Mouse (Mus musculus): ENCODE measurements around the gene Ube2e3.
A peak's percentile ranks its signal among the peaks of the same experiment; 100 is the strongest.

The Ube2e3 gene

GRCm38 (mm10) chr2:78882743-78883433, 15.0 kb downstream of the Ube2e3 start:
- DNase-seq (ENCODE audit: low spot score in 2 of 2) = no peak

- no peak for DNase-seq (ENCODE audit: low spot score in 2 of 2)
These were observed 18.5 kb downstream of the Ube2e3 start for GRCm38 (mm10) chr2:78886446-78886845.

GRCm38 (mm10) chr2:78888190-78888589, 20.3 kb downstream of the Ube2e3 start:
- no peak for DNase-seq (ENCODE audit: low spot score in 2 of 2)

- no peak for DNase-seq (ENCODE audit: low spot score in 2 of 2)
These were observed 27.3 kb downstream of the Ube2e3 start for GRCm38 (mm10) chr2:78895216-78895615.

GRCm38 (mm10) chr2:78905916-78906315, 38.0 kb downstream of the Ube2e3 start:
- DNase-seq (ENCODE audit: low spot score in 2 of 2) = no peak

- DNase-seq (ENCODE audit: low spot score in 2 of 2) = no peak
These were observed 43.6 kb downstream of the Ube2e3 start for GRCm38 (mm10) chr2:78911516-78911915.

- no peak for DNase-seq (ENCODE audit: low spot score in 2 of 2)
These were observed 46.9 kb downstream of the Ube2e3 start for GRCm38 (mm10) chr2:78914861-78915260.

- no peak for DNase-seq (ENCODE audit: low spot score in 2 of 2)
These were observed 55.2 kb downstream of the Ube2e3 start for GRCm38 (mm10) chr2:78922980-78923674.

- DNase-seq (ENCODE audit: low spot score in 2 of 2) = no peak
These were observed 57.9 kb downstream of the Ube2e3 start for GRCm38 (mm10) chr2:78925807-78926206.

GRCm38 (mm10) chr2:78927625-78928024, 59.7 kb downstream of the Ube2e3 start:
- DNase-seq (ENCODE audit: low spot score in 2 of 2) = peak; percentile 27 to 75

- DNase-seq (ENCODE audit: low spot score in 2 of 2) = no peak
These were observed 60.2 kb downstream of the Ube2e3 start for GRCm38 (mm10) chr2:78928080-78928479.

GRCm38 (mm10) chr2:78931358-78931757, 63.4 kb downstream of the Ube2e3 start:
- DNase-seq (ENCODE audit: low spot score in 2 of 2) = peak in 1 of 2 experiments; percentile 26

- peak; percentile 26 to 31 for DNase-seq (ENCODE audit: low spot score in 2 of 2)
These were observed 91.5 kb downstream of the Ube2e3 start for GRCm38 (mm10) chr2:78959451-78959850.

- DNase-seq (ENCODE audit: low spot score in 2 of 2) = peak in 1 of 2 experiments; percentile 5
These were observed 92.4 kb downstream of the Ube2e3 start for GRCm38 (mm10) chr2:78960288-78960687.

- DNase-seq (ENCODE audit: low spot score in 2 of 2) = peak in 1 of 2 experiments; percentile 6
These were observed 93.1 kb downstream of the Ube2e3 start for GRCm38 (mm10) chr2:78961023-78961422.

- DNase-seq (ENCODE audit: low spot score in 2 of 2) = no peak
These were observed 93.7 kb downstream of the Ube2e3 start for GRCm38 (mm10) chr2:78961580-78961979.

- no peak for DNase-seq (ENCODE audit: low spot score in 2 of 2)
These were observed 97.1 kb downstream of the Ube2e3 start for GRCm38 (mm10) chr2:78964995-78965394.

GRCm38 (mm10) chr2:78965396-78965795, 97.5 kb downstream of the Ube2e3 start:
- DNase-seq (ENCODE audit: low spot score in 2 of 2) = no peak

- no peak for DNase-seq (ENCODE audit: low spot score in 2 of 2)
These were observed 102.2 kb downstream of the Ube2e3 start for GRCm38 (mm10) chr2:78970088-78970487.

Measured in frontal cortex, postnatal 36 days (tissue).